Mouse (Mus musculus) spleen, embryonic (tissue): Measurements from ENCODE around the gene Nuf2.

ENCODE experiments used
- CTCF ChIA-PET: fragments of 350-600 bp; sonication (Branson Sonifier 250); formaldehyde crosslinking; loops from one replicate; lab custom pipeline; 2022; lab: Charles Lee

Gene Nuf2

GRCm38 (mm10) chr1:169530876-169531701 lies at the start of gene Nuf2:
Gene Nuf2 (minus strand): TSS chr1:169531464.
- CTCF ChIA-PET, result no interaction called here

- CTCF ChIA-PET, result no interaction called here
These were observed 48.3 kb upstream of the Nuf2 start for GRCm38 (mm10) chr1:169579572-169579971.

DNA sequence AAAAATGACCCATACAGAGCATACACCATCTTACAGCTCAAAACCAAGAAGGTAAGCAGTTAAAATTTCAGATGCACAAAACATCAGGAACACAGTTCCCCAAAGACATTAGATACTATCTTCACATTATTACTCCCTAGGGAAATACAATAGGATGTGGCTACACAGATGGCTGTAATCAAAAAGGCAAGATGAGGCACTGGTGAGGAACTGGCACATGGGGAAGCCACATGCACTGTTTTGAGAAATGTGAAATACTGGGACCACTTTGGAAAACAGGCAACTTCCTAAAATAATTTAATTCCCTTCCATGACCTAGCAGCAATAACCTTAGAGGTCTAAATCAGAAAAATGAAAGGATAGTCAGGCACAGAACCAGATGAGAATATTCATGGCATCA lies 42.9 kb upstream of the Nuf2 start:
- CTCF ChIA-PET, result no interaction called here

DNA sequence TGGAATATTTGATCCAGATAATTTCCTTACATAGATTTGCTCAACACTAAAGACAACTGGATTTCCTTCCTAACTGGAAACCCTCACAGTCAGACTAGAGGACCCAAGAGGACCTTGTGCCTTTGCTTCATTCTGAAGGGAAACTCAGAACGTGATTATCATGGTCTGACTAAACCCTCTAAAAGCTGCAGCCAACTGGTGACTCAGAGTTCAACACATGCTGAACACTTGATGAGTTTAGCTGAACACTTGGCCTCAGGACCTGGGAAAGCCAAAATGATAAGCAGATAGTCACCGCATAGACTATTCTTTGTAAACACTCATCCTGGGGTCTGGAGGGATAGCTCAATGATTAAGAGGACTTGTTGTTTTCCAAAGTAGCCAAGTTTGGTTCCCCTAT lies 24.4 kb upstream of the Nuf2 start:
- CTCF ChIA-PET, result no interaction called here

GRCm38 (mm10) chr1:169555019-169555418 lies 23.8 kb upstream of the Nuf2 start:
- CTCF ChIA-PET, result no interaction called here

GRCm38 (mm10) chr1:169553446-169553845 lies 22.2 kb upstream of the Nuf2 start:
- CTCF ChIA-PET, result no interaction called here

DNA sequence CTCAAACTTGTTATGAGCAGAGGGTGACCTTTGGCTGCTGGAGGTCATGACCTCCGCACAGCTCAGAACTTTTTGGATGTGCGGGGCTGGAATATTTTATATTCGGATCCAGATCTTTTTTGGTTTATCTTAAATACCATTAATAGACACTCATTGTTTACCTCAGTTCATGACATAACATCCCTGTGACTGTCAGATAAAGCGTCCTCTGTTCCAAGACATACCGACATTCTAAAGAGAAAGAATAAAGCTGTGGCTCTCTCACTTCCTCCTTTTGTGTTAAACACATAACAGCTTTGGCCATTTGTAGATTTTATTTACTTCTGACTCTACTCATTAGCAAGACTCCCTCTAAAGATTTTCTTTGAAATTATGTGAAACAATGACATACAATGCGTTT lies 9.2 kb upstream of the Nuf2 start:
- CTCF ChIA-PET, result no interaction called here

- CTCF ChIA-PET, result no interaction called here
These were observed 655 bp upstream of the Nuf2 start for GRCm38 (mm10) chr1:169531702-169532535.

DNA sequence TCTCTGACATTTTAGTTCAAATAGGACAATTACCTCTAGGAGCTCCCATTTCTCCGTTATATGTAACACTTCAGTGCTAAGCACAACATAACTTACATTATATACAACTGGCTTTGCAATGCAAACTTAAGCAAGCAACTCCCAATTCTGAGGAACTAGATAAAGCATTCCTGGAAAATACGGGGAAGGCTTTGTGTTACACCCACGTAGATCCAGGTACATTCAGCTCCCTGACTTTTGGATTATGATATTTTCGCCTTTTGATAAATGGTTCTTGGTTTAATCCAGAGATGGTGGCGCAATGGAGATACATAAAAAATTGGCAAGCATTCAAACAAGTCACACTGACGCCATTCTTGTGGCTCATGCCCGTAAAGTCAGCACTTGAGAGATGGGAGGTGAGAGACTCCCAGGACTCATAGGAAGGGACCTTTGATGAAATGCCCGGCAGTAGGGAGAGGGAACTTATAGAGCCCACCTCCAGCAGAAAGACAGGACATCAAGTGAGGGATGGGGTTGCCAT lies 1.2 kb downstream of the Nuf2 start:
- CTCF ChIA-PET, result no interaction called here

GRCm38 (mm10) chr1:169526006-169526680 lies 5.1 kb downstream of the Nuf2 start:
- CTCF ChIA-PET, result no interaction called here

GRCm38 (mm10) chr1:169519337-169519736 lies 11.9 kb downstream of the Nuf2 start:
- CTCF ChIA-PET, result no interaction called here

GRCm38 (mm10) chr1:169517899-169518517 lies 13.3 kb downstream of the Nuf2 start:
- CTCF ChIA-PET, result interaction anchor here (0.6 kb wide), 1 partner anchor 389 kb away, joined by 3 read pairs; no protein-coding TSS in a partner anchor

GRCm38 (mm10) chr1:169517376-169517892 lies 13.8 kb downstream of the Nuf2 start:
- CTCF ChIA-PET, result interaction anchor here (0.6 kb wide), 1 partner anchor 390 kb away, joined by 3 read pairs; no protein-coding TSS in a partner anchor

DNA sequence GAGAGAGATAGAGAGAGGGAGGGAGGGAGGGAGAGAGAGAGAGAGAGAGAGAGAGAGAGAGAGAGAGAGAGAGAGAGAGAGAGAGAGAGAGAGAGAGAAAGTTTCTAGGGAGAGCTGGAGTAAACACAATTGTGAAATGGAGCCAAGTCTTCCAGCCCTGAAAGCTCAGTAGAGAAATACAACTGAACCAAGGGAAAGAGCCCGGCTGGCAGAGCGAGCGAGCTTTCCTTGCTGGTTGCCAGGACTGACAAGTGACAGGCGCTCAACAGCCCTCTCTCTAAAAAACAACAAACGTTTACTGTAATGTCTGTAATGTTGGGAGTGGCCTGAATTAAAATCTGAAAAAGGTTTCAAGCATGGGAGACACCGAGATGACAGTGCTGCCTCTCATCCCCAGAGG lies 24.9 kb downstream of the Nuf2 start:
- CTCF ChIA-PET, result no interaction called here

DNA sequence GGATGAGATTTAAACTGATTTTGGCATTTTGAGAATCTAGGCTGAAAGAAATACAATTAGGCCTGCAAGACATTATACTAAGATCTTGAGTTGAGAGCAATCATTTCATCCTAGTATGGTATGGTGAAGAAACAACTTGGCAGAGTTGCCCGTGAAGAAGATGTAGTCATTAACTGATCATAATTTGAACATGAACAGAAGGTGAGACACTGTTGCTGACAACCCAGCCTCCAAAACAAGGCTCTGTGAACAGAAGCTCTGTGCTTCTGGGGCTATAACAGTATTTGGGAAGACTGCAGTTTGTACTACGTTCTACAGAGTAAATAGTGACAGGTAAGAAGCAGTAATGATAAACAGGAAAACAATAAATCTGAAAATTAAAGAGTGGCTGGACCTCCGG lies 28.4 kb downstream of the Nuf2 start:
- CTCF ChIA-PET, result no interaction called here

GRCm38 (mm10) chr1:169495621-169496020 lies 35.6 kb downstream of the Nuf2 start:
- CTCF ChIA-PET, result no interaction called here

DNA sequence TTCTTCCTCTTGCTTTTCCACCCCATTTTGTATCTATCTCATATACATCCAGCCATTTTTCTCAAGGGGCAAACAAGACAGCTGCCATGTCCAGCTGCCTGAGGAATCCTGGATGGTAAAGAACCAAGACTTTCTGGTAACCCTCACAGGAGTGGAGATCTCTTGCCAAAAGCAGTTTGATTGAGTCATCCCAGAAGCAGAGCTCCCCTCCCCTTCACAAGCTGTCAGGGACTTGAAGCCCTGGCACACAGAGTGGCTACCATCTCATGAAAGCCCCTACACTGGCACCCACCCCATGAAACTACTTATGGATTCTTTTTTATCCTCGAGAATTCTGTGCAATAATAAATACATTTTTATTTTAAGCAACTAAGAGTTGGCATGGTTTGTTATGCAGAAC lies 39.7 kb downstream of the Nuf2 start:
- CTCF ChIA-PET, result no interaction called here

DNA sequence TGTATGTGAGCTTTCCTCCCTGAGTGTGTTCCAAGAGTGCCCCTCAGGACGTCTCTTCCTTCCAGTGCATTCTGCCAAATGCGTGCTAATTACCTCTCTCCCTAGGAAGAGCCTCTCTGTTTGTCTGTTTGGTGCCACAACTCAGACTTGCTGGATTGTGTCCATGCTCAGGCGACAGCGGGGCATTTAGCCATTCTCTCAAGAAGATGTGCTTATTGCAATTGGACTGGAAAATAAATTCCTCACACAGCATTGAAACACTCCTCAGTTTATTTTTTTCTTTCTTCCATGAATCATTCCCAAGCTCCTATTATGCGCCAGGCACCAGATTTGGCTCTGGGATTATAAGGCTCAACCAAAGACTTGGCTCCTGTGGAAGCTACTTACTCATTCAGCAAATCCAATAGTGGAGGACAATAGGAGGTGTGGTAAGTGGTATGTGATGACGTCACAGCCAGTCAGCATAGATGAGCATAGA lies 45.8 kb downstream of the Nuf2 start:
- CTCF ChIA-PET, result no interaction called here

DNA sequence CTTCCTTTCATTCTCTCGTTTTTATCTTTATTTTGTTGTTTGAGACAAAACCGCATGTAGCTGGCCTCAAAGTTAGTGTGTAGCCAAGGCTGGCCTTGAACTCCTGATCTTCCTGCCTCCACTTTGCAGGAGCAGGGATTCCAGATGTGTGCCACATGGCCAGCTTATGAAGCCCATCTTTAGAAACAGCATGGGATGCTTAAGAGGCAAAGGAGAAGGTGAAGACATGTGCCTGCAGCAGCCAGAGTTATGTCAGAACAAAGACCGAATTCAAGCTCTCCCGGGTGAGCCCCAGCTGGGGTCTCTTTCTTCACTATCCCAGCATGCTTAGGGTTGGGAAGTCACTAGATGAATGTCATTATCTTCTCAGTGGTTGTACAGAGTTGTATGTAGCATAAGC lies 46.7 kb downstream of the Nuf2 start:
- CTCF ChIA-PET, result no interaction called here

DNA sequence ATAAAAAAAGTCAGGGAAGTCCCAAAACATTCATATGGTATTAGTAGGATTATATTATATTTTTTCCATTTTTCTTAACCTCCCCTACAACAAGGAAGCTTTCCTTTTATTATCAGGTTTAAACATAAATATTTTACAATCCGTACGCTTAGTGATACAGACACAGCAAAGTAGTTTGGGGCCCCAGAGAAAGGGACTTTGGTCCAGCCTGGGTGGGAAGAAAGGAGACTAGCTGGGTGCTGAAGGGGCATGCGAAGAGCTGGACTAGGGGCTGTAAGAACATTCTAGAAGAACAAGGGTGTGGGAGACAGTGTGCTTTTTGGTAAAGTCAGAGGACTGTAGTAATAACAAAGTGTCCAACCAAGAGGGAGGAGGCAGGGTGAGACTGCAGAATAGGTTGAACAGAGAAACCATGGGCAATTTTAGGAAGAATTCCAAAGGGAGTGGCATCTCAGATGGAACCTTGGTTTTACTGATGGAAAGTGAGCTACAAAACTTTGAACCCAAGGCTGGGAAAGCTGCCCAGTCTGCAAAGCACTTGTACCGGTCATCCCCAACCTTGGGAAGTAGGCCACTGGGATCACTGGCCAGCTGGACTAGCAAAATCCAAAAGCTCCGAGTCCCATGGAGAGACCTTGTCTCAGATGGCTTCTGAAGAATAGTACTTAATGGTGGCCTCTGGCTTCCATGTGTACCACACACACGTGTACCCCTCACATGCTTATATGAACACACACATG lies 48.5 kb downstream of the Nuf2 start:
- CTCF ChIA-PET, result no interaction called here
